Mouse (Mus musculus): ENCODE data around the gene Actn2.

Actn2 gene

DNA sequence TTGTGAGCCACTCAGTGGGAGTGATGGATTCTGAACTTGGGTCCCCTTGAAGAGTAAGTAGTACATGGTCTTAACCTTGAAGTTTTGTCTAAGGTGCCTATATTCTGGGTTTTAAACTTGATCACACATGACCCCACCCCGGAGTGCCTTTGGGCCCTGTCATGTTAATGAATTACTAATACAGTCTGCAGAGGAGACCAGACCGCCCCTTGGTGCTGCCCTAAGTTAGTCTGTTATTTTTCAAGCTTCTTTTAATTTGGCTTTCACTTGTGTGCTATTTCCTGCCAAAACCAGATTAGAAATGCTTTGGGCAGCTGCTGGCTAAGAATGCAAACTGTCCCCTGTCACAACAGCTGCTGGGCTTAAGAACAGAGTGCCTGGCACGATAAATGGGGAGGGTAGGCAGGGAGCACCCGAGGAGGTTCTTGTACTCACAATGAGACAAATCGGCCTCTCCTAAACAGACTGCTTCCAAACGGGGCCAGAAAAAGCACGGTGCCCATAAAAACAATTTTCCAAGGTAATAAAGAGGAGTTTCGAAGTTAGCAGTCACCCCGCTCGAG is 28.5 kb downstream of the Actn2 start:
- DNase-seq: no peak

DNA sequence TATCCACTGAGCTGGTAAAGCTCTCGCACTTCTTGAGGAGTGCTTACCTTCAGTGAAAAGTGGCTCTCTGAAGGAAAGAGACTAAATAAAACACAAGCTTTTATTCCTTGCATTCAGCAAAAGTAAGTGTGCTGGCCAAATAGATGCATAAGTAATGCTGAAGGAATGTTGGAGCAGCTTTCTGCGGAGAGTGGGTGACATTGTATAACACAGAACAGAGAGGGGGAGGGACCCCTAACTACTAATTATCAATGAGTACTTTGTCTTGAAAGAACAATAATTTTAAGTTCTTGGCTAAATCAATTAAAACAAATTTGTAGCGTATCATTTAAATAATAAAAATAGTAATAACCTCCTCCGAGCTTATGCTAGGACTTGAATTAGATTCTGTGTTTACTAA is 29.2 kb downstream of the Actn2 start:
- DNase-seq: no peak

DNA sequence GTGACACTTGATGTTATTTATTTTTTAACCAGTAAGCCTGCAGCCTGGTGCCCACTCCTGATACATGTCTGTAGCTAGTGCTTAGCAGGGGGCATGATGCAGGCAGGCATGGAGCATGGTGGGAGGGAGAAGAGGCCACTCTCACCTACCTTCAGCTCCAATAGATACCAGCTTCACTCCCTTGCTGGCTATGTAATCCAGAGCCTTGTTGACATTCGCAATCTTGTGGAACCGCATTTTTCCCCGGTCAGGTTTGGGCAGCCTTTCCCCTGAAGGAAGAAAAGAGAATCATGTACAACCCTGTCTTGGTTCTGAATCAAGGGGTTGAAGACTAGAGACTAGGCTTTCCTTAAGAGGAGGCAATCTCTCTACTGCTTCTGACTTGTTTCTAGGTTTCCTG is 31.1 kb downstream of the Actn2 start:
- DNase-seq: no peak

- no peak for DNase-seq
Measured at GRCm38 (mm10) chr13:12308878-12309277, 31.7 kb downstream of the Actn2 start.

- no peak for DNase-seq
Measured at GRCm38 (mm10) chr13:12308473-12308872, 32.1 kb downstream of the Actn2 start.

DNA sequence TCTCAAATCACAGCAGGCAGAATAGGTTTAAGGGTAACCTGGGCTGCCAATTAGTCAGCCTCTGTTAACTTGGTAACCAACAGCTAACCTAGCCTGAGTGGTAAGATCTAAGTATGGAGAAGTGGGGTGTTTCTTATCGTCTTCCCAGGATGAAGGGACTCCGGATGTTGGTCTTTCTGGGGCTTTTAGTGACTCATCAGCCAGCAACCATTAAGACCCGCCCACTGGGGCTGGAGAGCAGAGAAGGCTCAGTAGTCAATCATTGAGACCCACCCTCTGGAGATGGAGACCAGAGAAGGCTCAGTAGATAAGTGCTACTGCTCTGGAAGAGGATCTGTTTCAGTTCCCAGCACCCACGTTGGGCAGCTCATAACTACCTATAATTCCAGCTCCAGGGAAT is 33.3 kb downstream of the Actn2 start:
- DNase-seq: no peak

- DNase-seq: no peak
Measured at GRCm38 (mm10) chr13:12305540-12305939, 35.0 kb downstream of the Actn2 start.

GRCm38 (mm10) chr13:12304991-12305390 is 35.6 kb downstream of the Actn2 start:
- DNase-seq: no peak

GRCm38 (mm10) chr13:12297777-12298176 is 42.8 kb downstream of the Actn2 start:
- no peak for DNase-seq

GRCm38 (mm10) chr13:12296701-12297100 is 43.9 kb downstream of the Actn2 start:
- DNase-seq: no peak

GRCm38 (mm10) chr13:12293810-12294209 is 46.8 kb downstream of the Actn2 start:
- no peak for DNase-seq

DNA sequence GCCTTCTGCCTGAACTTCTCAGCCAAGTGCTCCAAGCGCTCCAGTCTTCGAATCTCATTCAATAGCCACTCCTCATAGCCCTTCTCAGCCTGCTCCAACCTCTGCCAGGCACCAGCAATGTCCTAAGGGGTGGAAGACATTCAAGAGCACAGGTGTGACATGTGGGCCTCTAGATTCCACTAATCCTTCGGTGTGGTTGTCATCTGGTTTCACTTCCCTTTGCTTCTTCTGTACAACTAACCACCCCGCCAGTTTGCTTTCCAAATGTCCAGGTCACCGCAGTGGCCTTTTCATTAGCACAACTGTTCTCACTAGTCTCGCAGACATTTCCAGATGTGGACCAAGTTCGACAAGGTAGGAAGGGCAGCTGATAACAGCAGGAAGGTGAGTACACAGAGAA is 49.9 kb downstream of the Actn2 start:
- no peak for DNase-seq

DNA sequence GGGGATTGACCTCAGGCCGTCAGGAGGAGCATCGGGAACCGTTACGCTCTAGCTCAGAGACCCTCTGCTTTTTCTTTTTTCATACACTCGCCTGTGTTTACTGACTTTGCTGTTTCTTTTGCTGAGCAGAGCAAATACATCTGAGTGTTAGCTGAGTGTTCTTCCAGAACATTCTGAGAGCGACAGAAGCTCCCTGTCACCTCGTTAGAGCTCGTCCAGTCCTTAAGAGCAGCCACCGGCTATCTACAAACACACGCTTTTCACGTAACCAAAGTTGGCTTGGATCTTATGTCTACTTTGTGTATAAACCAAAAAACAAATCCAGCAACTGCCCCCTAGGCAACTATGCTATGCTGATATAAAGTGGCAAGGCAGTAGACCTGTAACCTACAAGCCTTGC is 56.0 kb downstream of the Actn2 start:
- DNase-seq: no peak

DNA sequence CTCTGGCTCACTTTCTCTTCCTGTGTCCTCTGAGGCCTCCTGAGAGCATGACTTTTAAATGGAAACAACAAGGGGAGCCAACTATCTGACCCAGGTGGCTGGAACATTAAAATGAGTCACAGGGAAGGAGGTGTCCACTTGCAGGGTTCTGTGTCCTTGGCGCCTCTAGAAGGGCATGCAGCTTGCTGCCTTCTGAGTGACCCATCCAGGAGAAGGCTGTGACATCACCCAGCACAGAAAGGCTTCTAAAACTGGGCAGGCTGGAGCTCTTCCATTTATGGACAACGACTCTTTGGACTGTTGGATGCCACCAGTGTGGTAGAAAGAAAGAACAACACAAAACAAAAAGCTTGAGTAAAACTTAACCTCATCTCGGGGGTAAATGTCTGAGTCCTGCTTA is 56.7 kb downstream of the Actn2 start:
- no peak for DNase-seq

DNA sequence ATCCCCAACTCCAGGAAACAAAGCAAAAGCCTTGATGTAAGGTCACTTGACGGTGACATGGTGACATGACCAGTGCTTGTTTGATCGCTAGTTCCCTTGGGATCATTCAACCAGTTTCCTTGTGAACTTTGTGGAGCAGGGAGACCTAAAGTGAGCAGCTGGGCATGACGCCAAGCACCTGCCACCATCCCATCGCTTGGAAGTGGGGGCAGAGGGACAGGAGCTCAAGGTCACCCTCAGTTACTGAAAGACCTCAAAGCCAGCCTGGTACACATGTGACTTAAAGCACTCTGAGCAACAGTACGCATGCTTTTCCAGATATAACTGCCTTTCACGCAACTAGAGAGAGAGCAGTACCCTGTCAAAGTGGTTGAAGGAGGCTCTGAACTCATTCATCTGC is 65.8 kb downstream of the Actn2 start:
- DNase-seq: no peak

DNA sequence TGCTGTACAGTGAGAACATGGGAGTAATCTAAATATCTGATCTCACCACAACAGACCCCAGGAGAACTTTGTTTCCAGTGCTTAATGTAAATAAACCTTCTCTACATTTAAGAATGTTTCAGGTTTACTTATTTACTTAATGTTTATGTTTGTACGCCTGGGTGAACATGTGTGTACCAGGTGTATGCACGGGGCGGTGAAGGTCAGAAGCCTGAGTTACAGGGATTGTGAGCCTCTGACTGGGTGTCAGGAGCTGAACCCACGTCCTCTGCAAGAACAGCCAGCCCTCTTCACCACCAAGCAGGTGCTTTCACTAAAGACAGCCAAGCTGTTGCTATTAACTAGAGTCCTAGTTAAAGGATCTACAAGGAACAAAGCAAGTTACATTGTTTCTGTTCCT is 66.3 kb downstream of the Actn2 start:
- DNase-seq: no peak

DNA sequence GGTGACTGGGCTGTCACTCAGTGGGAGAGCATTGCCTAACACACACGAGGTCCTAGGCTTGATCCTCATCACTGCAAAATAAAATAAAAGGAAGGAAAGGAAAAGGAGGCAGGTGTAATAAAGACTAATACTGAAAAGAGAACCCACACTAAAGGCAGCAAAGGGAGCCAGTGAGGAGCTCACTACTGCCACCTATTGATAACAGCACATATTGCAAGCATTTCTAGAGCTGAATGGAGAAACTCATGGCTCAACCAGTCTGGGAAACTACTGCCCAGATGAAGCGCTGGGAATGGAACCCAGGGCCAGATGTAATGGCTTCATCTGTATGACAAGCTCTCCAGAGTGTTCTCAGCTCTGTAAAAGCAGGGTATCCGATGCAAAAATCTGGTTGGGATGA is 67.6 kb downstream of the Actn2 start:
- DNase-seq: no peak

DNA sequence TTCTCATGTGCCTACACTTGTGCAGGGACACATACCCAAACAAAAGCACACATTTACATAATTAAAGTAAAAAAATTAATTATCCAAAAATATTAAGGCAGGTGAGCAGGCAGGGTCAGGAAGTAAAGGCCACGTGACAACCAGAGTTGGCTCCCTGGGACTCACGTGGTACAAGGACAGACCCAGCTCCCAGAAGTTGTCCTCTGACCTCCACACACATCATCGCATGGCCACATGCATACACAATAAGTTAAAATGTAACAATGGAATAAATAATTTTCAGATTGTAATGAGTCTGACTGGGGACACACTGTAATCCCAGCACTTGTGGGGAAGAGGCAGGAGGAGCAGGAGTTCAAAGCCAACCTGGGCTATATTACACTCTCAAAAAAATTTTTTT is 72.6 kb downstream of the Actn2 start:
- DNase-seq: no peak

- no peak for DNase-seq
Measured at GRCm38 (mm10) chr13:12267097-12267496, 73.5 kb downstream of the Actn2 start.

GRCm38 (mm10) chr13:12263996-12264395 is 76.6 kb downstream of the Actn2 start:
- DNase-seq: no peak

GRCm38 (mm10) chr13:12261505-12261904 is 79.1 kb downstream of the Actn2 start:
- DNase-seq: no peak

GRCm38 (mm10) chr13:12257391-12258380 is 82.9 kb downstream of the Actn2 start, which contains the start of gene Mtr:
TSS of gene Mtr (minus strand) at chr13:12258113.
- peak; percentile 94 for DNase-seq

DNA sequence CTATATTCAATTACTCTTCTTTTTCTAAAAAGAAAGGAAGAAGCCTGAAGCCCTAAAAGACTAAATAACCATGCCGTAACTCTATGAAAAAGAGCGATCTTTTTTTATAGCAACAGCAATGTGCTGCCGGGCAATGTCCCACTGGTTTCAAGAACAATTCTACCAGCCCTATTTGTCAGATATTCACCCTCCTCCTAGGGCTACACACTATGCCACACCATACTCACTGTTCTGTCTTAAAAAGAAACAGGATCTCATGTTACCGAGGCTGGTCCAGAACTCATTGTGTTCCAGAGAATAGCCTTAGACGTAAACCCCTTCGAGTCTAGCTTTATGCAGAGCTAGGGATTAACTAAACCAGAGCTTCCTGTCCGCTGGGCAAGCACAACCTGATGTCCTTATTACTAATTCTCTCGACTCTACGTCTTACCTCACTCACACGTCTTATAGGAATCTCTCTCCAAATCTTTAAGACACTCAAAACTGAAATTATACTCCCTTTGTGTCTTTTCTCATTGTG is 83.6 kb downstream of the Actn2 start:
- no peak for DNase-seq
